Mouse (Mus musculus) MEL (cell line): Measurements from ENCODE around the gene Tcap. TPM values are rescaled to one million over a fixed set of nuclear protein-coding genes. Genes with fewer than 3 reads are reported as not detected.

Experiments
- DNase-seq: peaks from one replicate; pipeline ENCODE4 v3.0.0; 2011; ENCODE audit warnings: low read depth, low spot score
- H3K27ac ChIP-seq: 2 replicates; pipeline ENCODE4 v1.5.1; 2012; ENCODE audit warnings: low read depth, mild to moderate bottlenecking, control low read depth, low read length, moderate library complexity; ENCODE audit not compliant: control insufficient read depth
- H3K27me3 ChIP-seq, 2 experiments: fragments of 150-350 bp in 1 of 2; sonication (generic) in 1 of 2; 2 replicates each; pipeline ENCODE4 v1.6.1; 2012; ENCODE audit warnings: low read length in 2 of 2, mild to moderate bottlenecking in 2 of 2, improper control_type of control experiment in 1 of 2, moderate library complexity in 1 of 2; ENCODE audit not compliant: insufficient read depth in 2 of 2, control insufficient read depth in 1 of 2
- H3K36me3 ChIP-seq, 2 experiments: 2 replicates each; pipeline ENCODE4 v1.6.1; 2012 to 2014; ENCODE audit warnings: low read length in 2 of 2, improper control_type of control experiment in 1 of 2, inconsistent platforms in 1 of 2, mild to moderate bottlenecking in 1 of 2; ENCODE audit not compliant: insufficient read depth in 2 of 2, control insufficient read depth in 1 of 2
- H3K4me1 ChIP-seq, 2 experiments: fragments of 150-350 bp in 1 of 2; sonication (generic) in 1 of 2; 2 replicates each; pipeline ENCODE4 v1.6.1; 2012; ENCODE audit warnings: low read length in 2 of 2, improper control_type of control experiment in 1 of 2, mild to moderate bottlenecking in 1 of 2; ENCODE audit not compliant: insufficient read depth in 2 of 2, control insufficient read depth in 1 of 2
- H3K4me3 ChIP-seq, 2 experiments: fragments of 150-350 bp in 1 of 2; sonication (generic) in 1 of 2; 2 replicates each; pipeline ENCODE4 v1.5.1; 2012; ENCODE audit warnings: low read depth in 2 of 2, low read length in 2 of 2, mild to moderate bottlenecking in 2 of 2, moderate library complexity in 2 of 2, control low read depth in 1 of 2, improper control_type of control experiment in 1 of 2; ENCODE audit not compliant: control insufficient read depth in 1 of 2, insufficient read depth in 1 of 2
- H3K79me2 ChIP-seq: 2 replicates; pipeline ENCODE4 v1.6.1; 2012; ENCODE audit warnings: mild to moderate bottlenecking, low read length, moderate library complexity; ENCODE audit not compliant: control insufficient read depth, poor library complexity, insufficient read depth
- H3K9ac ChIP-seq: 2 replicates; pipeline ENCODE4 v1.6.1; 2012; ENCODE audit warnings: low read depth, mild to moderate bottlenecking, control low read depth, low read length, moderate library complexity; ENCODE audit not compliant: control insufficient read depth, poor library complexity, severe bottlenecking
- H3K9me3 ChIP-seq: fragments of 150-350 bp; sonication (generic); replicated peaks from 2 replicates; pipeline ENCODE4 v1.6.1; 2012; ENCODE audit warnings: mild to moderate bottlenecking, low read length, improper control_type of control experiment, moderate library complexity; ENCODE audit not compliant: insufficient read depth
- BHLHE40 ChIP-seq: IDR thresholded peaks from 2 replicates; pipeline ENCODE4 v1.6.1; 2012; ENCODE audit warnings: low read depth, mild to moderate bottlenecking, inconsistent platforms, low read length, improper control_type of control experiment, borderline replicate concordance
- CHD2 ChIP-seq: IDR thresholded peaks from 2 replicates; pipeline ENCODE4 v1.6.1; 2011; ENCODE audit warnings: low read length, improper control_type of control experiment
- CTCF ChIP-seq, 3 experiments: IDR thresholded peaks in 2 of 3; conservative IDR thresholded peaks in 1 of 3; 2 replicates each; pipeline ENCODE4 v1.5.1; 2011 to 2012; ENCODE audit warnings: low read length in 3 of 3, low read depth in 2 of 3, mild to moderate bottlenecking in 2 of 3, improper control_type of control experiment in 1 of 3, inconsistent platforms in 1 of 3, mixed read lengths in 1 of 3, moderate library complexity in 1 of 3; ENCODE audit not compliant: control insufficient read depth in 1 of 3, insufficient read depth in 1 of 3, poor library complexity in 1 of 3, severe bottlenecking in 1 of 3
- EP300 ChIP-seq, 2 experiments: IDR thresholded peaks; 2 replicates each; pipeline ENCODE4 v1.6.1; 2011; ENCODE audit warnings: improper control_type of control experiment in 2 of 2, low read length in 2 of 2, low read depth in 1 of 2, mild to moderate bottlenecking in 1 of 2
- ETS1 ChIP-seq: IDR thresholded peaks from 2 replicates; pipeline ENCODE4 v1.6.1; 2012; ENCODE audit warnings: low read depth, mild to moderate bottlenecking, inconsistent platforms, low read length, improper control_type of control experiment, moderate library complexity
- GABPA ChIP-seq: IDR thresholded peaks from 2 replicates; pipeline ENCODE4 v1.6.1; 2012; ENCODE audit warnings: low read depth, mild to moderate bottlenecking, inconsistent platforms, low read length, improper control_type of control experiment, moderate library complexity
- HCFC1 ChIP-seq: IDR thresholded peaks from 2 replicates; pipeline ENCODE4 v1.6.1; 2012; ENCODE audit warnings: low read depth, mild to moderate bottlenecking, inconsistent platforms, low read length, improper control_type of control experiment, moderate library complexity
- JUND ChIP-seq: IDR thresholded peaks from 2 replicates; pipeline ENCODE4 v1.6.1; 2011; ENCODE audit warnings: low read depth, mild to moderate bottlenecking, improper control_type of control experiment, low read length
- KAT2A ChIP-seq: conservative IDR thresholded peaks from 2 replicates; pipeline ENCODE4 v1.6.1; 2012; ENCODE audit warnings: low read depth, low read length, improper control_type of control experiment, inconsistent platforms
- MAX ChIP-seq: IDR thresholded peaks from 2 replicates; pipeline ENCODE4 v1.6.1; 2011; ENCODE audit warnings: low read length, improper control_type of control experiment
- MAZ ChIP-seq: IDR thresholded peaks from 2 replicates; pipeline ENCODE4 v1.6.1; 2012; ENCODE audit warnings: low read depth, mild to moderate bottlenecking, inconsistent platforms, low read length, improper control_type of control experiment
- MEF2A ChIP-seq: IDR thresholded peaks from 2 replicates; pipeline ENCODE4 v1.6.1; 2014; ENCODE audit warnings: low read depth, mild to moderate bottlenecking, inconsistent platforms, low read length, improper control_type of control experiment; ENCODE audit not compliant: poor library complexity, insufficient replicate concordance, severe bottlenecking; ENCODE audit errors: extremely low read depth
- MYB ChIP-seq: IDR thresholded peaks from 2 replicates; pipeline ENCODE4 v1.6.1; 2011; ENCODE audit warnings: mild to moderate bottlenecking, low read depth, low read length, improper control_type of control experiment
- MYC ChIP-seq: IDR thresholded peaks from 2 replicates; pipeline ENCODE4 v1.6.1; 2011; ENCODE audit warnings: low read depth, mild to moderate bottlenecking, low read length, improper control_type of control experiment, moderate library complexity
- NELFE ChIP-seq: IDR thresholded peaks from 2 replicates; pipeline ENCODE4 v1.6.1; 2011; ENCODE audit warnings: low read depth, low read length, improper control_type of control experiment
- POLR2AphosphoS5 ChIP-seq: IDR thresholded peaks from 2 replicates; pipeline ENCODE4 v1.6.1; 2012; ENCODE audit warnings: low read depth, borderline replicate concordance, mild to moderate bottlenecking, inconsistent platforms, low read length, moderate library complexity, mixed read lengths
- SIN3A ChIP-seq: IDR thresholded peaks from 2 replicates; pipeline ENCODE4 v1.6.1; 2012; ENCODE audit warnings: low read length, improper control_type of control experiment, inconsistent platforms
- TBP ChIP-seq: IDR thresholded peaks from 2 replicates; pipeline ENCODE4 v1.8.0; 2011; ENCODE audit warnings: low read depth, low read length, improper control_type of control experiment
- USF1 ChIP-seq: IDR thresholded peaks from 2 replicates; pipeline ENCODE4 v1.6.1; 2014; ENCODE audit warnings: low read depth, mild to moderate bottlenecking, inconsistent platforms, low read length, improper control_type of control experiment, moderate library complexity
- polyA plus RNA-seq, 2 experiments: library from polyadenylated mRNA; stranded (reverse) in 1 of 2; unstranded in 1 of 2; fragments of >175 nt in 1 of 2; fragments of >200 nt in 1 of 2; gene quantifications; 2 replicates each; pipeline versions ENCODE4 v1.2.1 to v1.2.4; 2012; ENCODE audit warnings: low replicate concordance in 2 of 2, low read depth in 1 of 2; ENCODE audit not compliant: insufficient read length in 2 of 2, insufficient read depth in 1 of 2, missing spikeins in 1 of 2
- total RNA-seq: library from RNA; depleted of rRNA; stranded (reverse); fragments of 300-350 nt; gene quantifications from 2 replicates; pipeline ENCODE4 v1.2.3, GENCODE M21; 2012

Tcap gene
- total and polyA plus RNA-seq, 3 experiments, result 0.07 TPM; not detected in 2

GRCm38 (mm10) chr11:98400161-98400726 is 16.6 kb downstream of the Tcap start, which contains the start of gene Pgap3 (continued):
- TF ChIP-seq MYC, result peak; percentile 69; the same call in 1 of the 2 replicates

- no peak for TF ChIP-seq USF1
- TF ChIP-seq GABPA, result no peak
- TF ChIP-seq MEF2A, result no peak
- TF ChIP-seq CTCF (IDR thresholded peaks at IDR 0.05 in 2 of 3, conservative IDR thresholded peaks at IDR 0.05 in 1 of 3; ENCODE audit: control insufficient read depth in 1 of 3, insufficient read depth in 1 of 3, low read depth in 2 of 3, low read length in 3 of 3, poor library complexity in 1 of 3, severe bottlenecking in 1 of 3), result no peak
- TF ChIP-seq ETS1, result no peak
- no peak for TF ChIP-seq JUND
- no peak for TF ChIP-seq CHD2
- no peak for TF ChIP-seq MYB
- TF ChIP-seq MAX, result no peak
- no peak for TF ChIP-seq NELFE
- TF ChIP-seq SIN3A, result no peak
- TF ChIP-seq KAT2A, result no peak
- no peak for TF ChIP-seq TBP
- TF ChIP-seq MYC, result no peak
- TF ChIP-seq EP300 (IDR thresholded peaks at IDR 0.05; ENCODE audit: low read depth in 1 of 2, low read length in 2 of 2), result no peak
- no peak for TF ChIP-seq MAZ
- TF ChIP-seq HCFC1, result no peak
- no peak for TF ChIP-seq POLR2AphosphoS5
- Histone ChIP-seq H3K79me2 (no peaks in the 10 kb centered on the region; the same call in 1 of the 2 replicates), H3K27ac (peak overlapping the region; percentile 89; the same call in 1 of the 2 replicates), H3K9me3 (no peaks in the 10 kb centered on the region), H3K4me3 (peak overlapping the region; percentile 69 to 96), H3K36me3 (peaks cover 0 to 9% of the 10 kb centered on the region in 2 experiments; a peak in 2 of 4 replicates), H3K9ac (peak overlapping the region; percentile 80), H3K27me3 (peaks cover 3 to 5% of the 10 kb centered on the region in 2 experiments; a peak in 2 of 4 replicates), H3K4me1 (peaks cover 8 to 14% of the 10 kb centered on the region in 2 experiments)
- DNase-seq, result no peak
Observed at GRCm38 (mm10) chr11:98400816-98401215, 17.2 kb downstream of the Tcap start.

- H3K27me3 ChIP-seq, result peaks cover 8 to 13% of the 10 kb centered on the region in 2 experiments
- no peak for TF ChIP-seq HCFC1
- TF ChIP-seq BHLHE40, result no peak
- no peak overlapping the region for H3K27ac ChIP-seq
- H3K9me3 ChIP-seq, result no peaks in the 10 kb centered on the region
- H3K79me2 ChIP-seq, result no peaks in the 10 kb centered on the region
- H3K4me3 ChIP-seq, result no peak overlapping the region
- DNase-seq, result no peak
- no peaks in the 10 kb centered on the region for H3K36me3 ChIP-seq
- no peak overlapping the region for H3K9ac ChIP-seq
- H3K4me1 ChIP-seq, result no peaks in the 10 kb centered on the region
Observed at GRCm38 (mm10) chr11:98406621-98407020, 23.0 kb downstream of the Tcap start.
